Mouse (Mus musculus) intestine, embryonic 15.5 days (tissue): Measurements from ENCODE around the gene Cfap298. TPM values are rescaled to one million over a fixed set of nuclear protein-coding genes. Genes with fewer than 3 reads are reported as not detected.

ENCODE experiments used
- ATAC-seq: fragments of 200-750 bp; cut with Nextera tagmentation; 2 replicates; pipeline ENCODE4 v1.8.0; 2017; ENCODE audit warnings: moderate TSS enrichment, moderate library complexity
- H3K27ac ChIP-seq: fragments of 300-500 bp; sonication (generic); 2 replicates; pipeline ENCODE4 v1.5.1; 2015; ENCODE audit warnings: mild to moderate bottlenecking, inconsistent platforms
- H3K27me3 ChIP-seq: fragments of 300-500 bp; sonication (generic); replicated peaks from 2 replicates; pipeline ENCODE4 v1.6.1; 2015; ENCODE audit warnings: inconsistent platforms
- H3K36me3 ChIP-seq: fragments of 300-500 bp; sonication (generic); 2 replicates; pipeline ENCODE4 v1.6.1; 2015; ENCODE audit warnings: inconsistent platforms
- H3K4me1 ChIP-seq: fragments of 300-500 bp; sonication (generic); replicated peaks from 2 replicates; pipeline ENCODE4 v1.6.1; 2015; ENCODE audit warnings: inconsistent platforms
- H3K4me2 ChIP-seq: fragments of 300-500 bp; sonication (generic); replicated peaks from 2 replicates; pipeline ENCODE4 v1.6.1; 2015; ENCODE audit warnings: mild to moderate bottlenecking, inconsistent platforms
- H3K4me3 ChIP-seq: fragments of 300-500 bp; sonication (generic); replicated peaks from 2 replicates; pipeline ENCODE4 v1.5.1; 2015; ENCODE audit warnings: inconsistent platforms
- H3K9ac ChIP-seq: fragments of 300-500 bp; sonication (generic); 2 replicates; pipeline ENCODE4 v1.6.1; 2015; ENCODE audit warnings: inconsistent platforms
- H3K9me3 ChIP-seq: fragments of 300-500 bp; sonication (generic); 2 replicates; pipeline ENCODE4 v1.6.1; 2016; ENCODE audit warnings: inconsistent platforms
- WGBS: fragments of 180-500 bp; shearing (Covaris S2); methylation state at CpG from one replicate; pipeline ENCODE4 v1.1.7; 2015; 5-methylcytosine and 5-hydroxymethylcytosine counted together
- polyA plus RNA-seq: library from polyadenylated mRNA; unstranded; fragments of >200 nt; fragmentation: Nextera tagmentation; extraction: Ambion mirVana; gene quantifications from 2 replicates; pipeline ENCODE4 v1.2.1, GENCODE M21; 2015

The Cfap298 gene
- polyA plus RNA-seq, 1 experiment from 2014 or later: 36.1 TPM

GRCm38 (mm10) chr16:90941246-90941645, 6.3 kb upstream of the Cfap298 start:
- Histone ChIP-seq H3K4me1 (no peaks in the 10 kb centered on the region), H3K4me2 (no peak overlapping the region), H3K4me3 (no peak overlapping the region), H3K36me3 (peaks cover 3% of the 10 kb centered on the region), H3K27me3 (no peaks in the 10 kb centered on the region), H3K9ac (no peak overlapping the region), H3K9me3 (no peaks in the 10 kb centered on the region), H3K27ac (no peak overlapping the region)
- ATAC-seq: no peak
- 89% methylated on average over 7 of the region's 7 CpGs for WGBS

- no peaks in the 10 kb centered on the region for H3K36me3 ChIP-seq
- no peaks in the 10 kb centered on the region; the same call in 1 of the 2 replicates for H3K4me1 ChIP-seq
- H3K27ac ChIP-seq: peak overlapping the region; percentile 79
- 1% methylated on average over 37 of the region's 38 CpGs for WGBS
- H3K4me3 ChIP-seq: peak overlapping the region; percentile 93
- peak; percentile 82 for ATAC-seq
- H3K9ac ChIP-seq: peak overlapping the region; percentile 88
- no peaks in the 10 kb centered on the region for H3K9me3 ChIP-seq
- H3K27me3 ChIP-seq: no peaks in the 10 kb centered on the region
- peak overlapping the region; percentile 85 for H3K4me2 ChIP-seq
Measured at GRCm38 (mm10) chr16:90934193-90934686, 674 bp downstream of the Cfap298 start.

GRCm38 (mm10) chr16:90933534-90934176, 1.3 kb downstream of the Cfap298 start:
- H3K4me1 ChIP-seq: no peaks in the 10 kb centered on the region; the same call in 1 of the 2 replicates
- no peak for ATAC-seq
- 24% methylated on average over 13 of the region's 13 CpGs for WGBS
- no peaks in the 10 kb centered on the region for H3K27me3 ChIP-seq
- H3K4me3 ChIP-seq: peak overlapping the region; percentile 93
- no peaks in the 10 kb centered on the region for H3K36me3 ChIP-seq
- peak overlapping the region; percentile 79 for H3K27ac ChIP-seq
- no peaks in the 10 kb centered on the region for H3K9me3 ChIP-seq
- H3K9ac ChIP-seq: peak overlapping the region; percentile 88
- H3K4me2 ChIP-seq: peak overlapping the region; percentile 85

GRCm38 (mm10) chr16:90927446-90927845, 7.5 kb downstream of the Cfap298 start:
- H3K4me2 ChIP-seq: no peak overlapping the region
- no peaks in the 10 kb centered on the region for H3K4me1 ChIP-seq
- no peak for ATAC-seq
- no peaks in the 10 kb centered on the region; the same call in 1 of the 2 replicates for H3K36me3 ChIP-seq
- H3K4me3 ChIP-seq: no peak overlapping the region
- H3K9ac ChIP-seq: no peak overlapping the region
- 87% methylated on average over 4 of the region's 4 CpGs for WGBS
- no peaks in the 10 kb centered on the region for H3K27me3 ChIP-seq
- H3K9me3 ChIP-seq: no peaks in the 10 kb centered on the region
- H3K27ac ChIP-seq: no peak overlapping the region

GRCm38 (mm10) chr16:90925461-90925860, 9.5 kb downstream of the Cfap298 start:
- ATAC-seq: peak; percentile 76
- no peaks in the 10 kb centered on the region for H3K9me3 ChIP-seq
- no peak overlapping the region for H3K27ac ChIP-seq
- H3K4me2 ChIP-seq: no peak overlapping the region
- H3K9ac ChIP-seq: no peak overlapping the region
- H3K36me3 ChIP-seq: no peaks in the 10 kb centered on the region; the same call in 1 of the 2 replicates
- H3K4me1 ChIP-seq: no peaks in the 10 kb centered on the region
- H3K4me3 ChIP-seq: no peak overlapping the region
- 29% methylated on average over 5 of the region's 5 CpGs for WGBS
- H3K27me3 ChIP-seq: no peaks in the 10 kb centered on the region

- Histone ChIP-seq H3K9ac (no peak overlapping the region), H3K27me3 (no peaks in the 10 kb centered on the region), H3K4me1 (no peaks in the 10 kb centered on the region), H3K36me3 (no peaks in the 10 kb centered on the region; the same call in 1 of the 2 replicates), H3K4me3 (no peak overlapping the region), H3K9me3 (no peaks in the 10 kb centered on the region), H3K27ac (no peak overlapping the region), H3K4me2 (no peak overlapping the region)
- ATAC-seq: peak; percentile 40
- WGBS: 82% methylated on average over 13 of the region's 13 CpGs
Measured at GRCm38 (mm10) chr16:90924606-90925370, 10.1 kb downstream of the Cfap298 start.

GRCm38 (mm10) chr16:90921471-90922159, 13.3 kb downstream of the Cfap298 start:
- 47% methylated on average over 10 of the region's 10 CpGs for WGBS
- no peak overlapping the region for H3K4me2 ChIP-seq
- no peaks in the 10 kb centered on the region for H3K4me1 ChIP-seq
- no peak overlapping the region for H3K4me3 ChIP-seq
- no peaks in the 10 kb centered on the region for H3K9me3 ChIP-seq
- H3K36me3 ChIP-seq: no peaks in the 10 kb centered on the region
- no peak overlapping the region for H3K9ac ChIP-seq
- no peaks in the 10 kb centered on the region for H3K27me3 ChIP-seq
- H3K27ac ChIP-seq: no peak overlapping the region
- ATAC-seq: no peak

GRCm38 (mm10) chr16:90917156-90917555, 17.8 kb downstream of the Cfap298 start:
- no peak for ATAC-seq
- 84% methylated on average over 8 of the region's 8 CpGs for WGBS

GRCm38 (mm10) chr16:90916040-90916481, 18.9 kb downstream of the Cfap298 start:
- Histone ChIP-seq H3K27me3 (no peaks in the 10 kb centered on the region), H3K9me3 (no peaks in the 10 kb centered on the region), H3K4me1 (no peaks in the 10 kb centered on the region), H3K4me2 (peak overlapping the region; percentile 11), H3K4me3 (no peak overlapping the region), H3K36me3 (no peaks in the 10 kb centered on the region), H3K27ac (no peak overlapping the region), H3K9ac (no peak overlapping the region)
- 34% methylated on average over 12 of the region's 12 CpGs for WGBS
- ATAC-seq: peak; percentile 71

More at GRCm38 (mm10) chr16:90917156-90917555, 17.8 kb downstream of the Cfap298 start:
- Histone ChIP-seq H3K36me3 (no peaks in the 10 kb centered on the region), H3K4me2 (no peak overlapping the region), H3K9ac (no peak overlapping the region), H3K27ac (no peak overlapping the region), H3K4me3 (no peak overlapping the region), H3K27me3 (no peaks in the 10 kb centered on the region), H3K4me1 (no peaks in the 10 kb centered on the region), H3K9me3 (no peaks in the 10 kb centered on the region)

- no peak overlapping the region for H3K4me3 ChIP-seq
- ATAC-seq: no peak
- H3K4me1 ChIP-seq: no peaks in the 10 kb centered on the region
- WGBS: 88% methylated on average over 13 of the region's 13 CpGs
- H3K9ac ChIP-seq: no peak overlapping the region
- H3K4me2 ChIP-seq: no peak overlapping the region
- no peak overlapping the region for H3K27ac ChIP-seq
- H3K36me3 ChIP-seq: no peaks in the 10 kb centered on the region
- no peaks in the 10 kb centered on the region for H3K27me3 ChIP-seq
- no peaks in the 10 kb centered on the region for H3K9me3 ChIP-seq
Measured at GRCm38 (mm10) chr16:90911766-90912165, 23.1 kb downstream of the Cfap298 start.

GRCm38 (mm10) chr16:90910855-90911533, 23.9 kb downstream of the Cfap298 start:
- WGBS: 80% methylated on average over 17 of the region's 17 CpGs
- no peaks in the 10 kb centered on the region for H3K9me3 ChIP-seq
- no peaks in the 10 kb centered on the region for H3K4me1 ChIP-seq
- ATAC-seq: no peak
- no peak overlapping the region for H3K4me3 ChIP-seq
- no peak overlapping the region for H3K27ac ChIP-seq
- H3K36me3 ChIP-seq: no peaks in the 10 kb centered on the region
- H3K9ac ChIP-seq: no peak overlapping the region
- no peaks in the 10 kb centered on the region for H3K27me3 ChIP-seq
- H3K4me2 ChIP-seq: no peak overlapping the region

GRCm38 (mm10) chr16:90907250-90907649, 27.7 kb downstream of the Cfap298 start:
- 64% methylated on average over 7 of the region's 7 CpGs for WGBS
- ATAC-seq: no peak
- H3K36me3 ChIP-seq: no peaks in the 10 kb centered on the region

More at GRCm38 (mm10) chr16:90907250-90907649, 27.7 kb downstream of the Cfap298 start:
- H3K27me3 ChIP-seq: no peaks in the 10 kb centered on the region
- H3K4me3 ChIP-seq: no peak overlapping the region
- H3K4me2 ChIP-seq: no peak overlapping the region
- H3K9me3 ChIP-seq: no peaks in the 10 kb centered on the region
- H3K9ac ChIP-seq: no peak overlapping the region
- H3K4me1 ChIP-seq: no peaks in the 10 kb centered on the region
- H3K27ac ChIP-seq: no peak overlapping the region
